Mouse (Mus musculus) MEL (cell line): ENCODE measurements at regions not wholly inside any gene's neighbourhood (a gene's known extent, or its start where the extent isn't known, plus 50 kb on each side); places are given as distances from the start of the nearest gene placed in this dataset.
"Not testable (repeated sequence)": the region's sequence is repeated elsewhere in the genome, so short reads cannot be mapped to it uniquely, and the experiment has no call there.

ENCODE experiments used
- DNase-seq: peaks from one replicate; pipeline ENCODE4 v3.0.0; 2011; ENCODE audit warnings: low read depth, low spot score
- H3K27ac ChIP-seq: 2 replicates; pipeline ENCODE4 v1.5.1; 2012; ENCODE audit warnings: low read depth, mild to moderate bottlenecking, control low read depth, low read length, moderate library complexity; ENCODE audit not compliant: control insufficient read depth
- H3K27me3 ChIP-seq, 2 experiments: fragments of 150-350 bp in 1 of 2; sonication (generic) in 1 of 2; 2 replicates each; pipeline ENCODE4 v1.6.1; 2012; ENCODE audit warnings: low read length in 2 of 2, mild to moderate bottlenecking in 2 of 2, improper control_type of control experiment in 1 of 2, moderate library complexity in 1 of 2; ENCODE audit not compliant: insufficient read depth in 2 of 2, control insufficient read depth in 1 of 2
- H3K36me3 ChIP-seq, 2 experiments: 2 replicates each; pipeline ENCODE4 v1.6.1; 2012 to 2014; ENCODE audit warnings: low read length in 2 of 2, improper control_type of control experiment in 1 of 2, inconsistent platforms in 1 of 2, mild to moderate bottlenecking in 1 of 2; ENCODE audit not compliant: insufficient read depth in 2 of 2, control insufficient read depth in 1 of 2
- H3K4me1 ChIP-seq, 2 experiments: fragments of 150-350 bp in 1 of 2; sonication (generic) in 1 of 2; 2 replicates each; pipeline ENCODE4 v1.6.1; 2012; ENCODE audit warnings: low read length in 2 of 2, improper control_type of control experiment in 1 of 2, mild to moderate bottlenecking in 1 of 2; ENCODE audit not compliant: insufficient read depth in 2 of 2, control insufficient read depth in 1 of 2
- H3K4me3 ChIP-seq, 2 experiments: fragments of 150-350 bp in 1 of 2; sonication (generic) in 1 of 2; 2 replicates each; pipeline ENCODE4 v1.5.1; 2012; ENCODE audit warnings: low read depth in 2 of 2, low read length in 2 of 2, mild to moderate bottlenecking in 2 of 2, moderate library complexity in 2 of 2, control low read depth in 1 of 2, improper control_type of control experiment in 1 of 2; ENCODE audit not compliant: control insufficient read depth in 1 of 2, insufficient read depth in 1 of 2
- H3K79me2 ChIP-seq: 2 replicates; pipeline ENCODE4 v1.6.1; 2012; ENCODE audit warnings: mild to moderate bottlenecking, low read length, moderate library complexity; ENCODE audit not compliant: control insufficient read depth, poor library complexity, insufficient read depth
- H3K9ac ChIP-seq: 2 replicates; pipeline ENCODE4 v1.6.1; 2012; ENCODE audit warnings: low read depth, mild to moderate bottlenecking, control low read depth, low read length, moderate library complexity; ENCODE audit not compliant: control insufficient read depth, poor library complexity, severe bottlenecking
- H3K9me3 ChIP-seq: fragments of 150-350 bp; sonication (generic); replicated peaks from 2 replicates; pipeline ENCODE4 v1.6.1; 2012; ENCODE audit warnings: mild to moderate bottlenecking, low read length, improper control_type of control experiment, moderate library complexity; ENCODE audit not compliant: insufficient read depth
- BHLHE40 ChIP-seq: IDR thresholded peaks from 2 replicates; pipeline ENCODE4 v1.6.1; 2012; ENCODE audit warnings: low read depth, mild to moderate bottlenecking, inconsistent platforms, low read length, improper control_type of control experiment, borderline replicate concordance
- CHD1 ChIP-seq: IDR thresholded peaks from 2 replicates; pipeline ENCODE4 v1.6.1; 2012; ENCODE audit warnings: low read depth, mild to moderate bottlenecking, inconsistent platforms, low read length, improper control_type of control experiment
- CHD2 ChIP-seq: IDR thresholded peaks from 2 replicates; pipeline ENCODE4 v1.6.1; 2011; ENCODE audit warnings: low read length, improper control_type of control experiment
- CTCF ChIP-seq, 3 experiments: IDR thresholded peaks in 2 of 3; conservative IDR thresholded peaks in 1 of 3; 2 replicates each; pipeline ENCODE4 v1.5.1; 2011 to 2012; ENCODE audit warnings: low read length in 3 of 3, low read depth in 2 of 3, mild to moderate bottlenecking in 2 of 3, improper control_type of control experiment in 1 of 3, inconsistent platforms in 1 of 3, mixed read lengths in 1 of 3, moderate library complexity in 1 of 3; ENCODE audit not compliant: control insufficient read depth in 1 of 3, insufficient read depth in 1 of 3, poor library complexity in 1 of 3, severe bottlenecking in 1 of 3
- ELF1 ChIP-seq: IDR thresholded peaks from 2 replicates; pipeline ENCODE4 v1.6.1; 2014; ENCODE audit warnings: low read depth, mild to moderate bottlenecking, inconsistent platforms, low read length, improper control_type of control experiment, moderate library complexity
- ETS1 ChIP-seq: IDR thresholded peaks from 2 replicates; pipeline ENCODE4 v1.6.1; 2012; ENCODE audit warnings: low read depth, mild to moderate bottlenecking, inconsistent platforms, low read length, improper control_type of control experiment, moderate library complexity
- GATA1 ChIP-seq: IDR thresholded peaks from 2 replicates; pipeline ENCODE4 v1.6.1; 2011; ENCODE audit warnings: low read depth, low read length, improper control_type of control experiment
- JUND ChIP-seq: IDR thresholded peaks from 2 replicates; pipeline ENCODE4 v1.6.1; 2011; ENCODE audit warnings: low read depth, mild to moderate bottlenecking, improper control_type of control experiment, low read length
- MAFK ChIP-seq: IDR thresholded peaks from 2 replicates; pipeline ENCODE4 v1.6.1; 2011; ENCODE audit warnings: low read depth, mild to moderate bottlenecking, low read length, improper control_type of control experiment, borderline replicate concordance
- MAX ChIP-seq: IDR thresholded peaks from 2 replicates; pipeline ENCODE4 v1.6.1; 2011; ENCODE audit warnings: low read length, improper control_type of control experiment
- MAZ ChIP-seq: IDR thresholded peaks from 2 replicates; pipeline ENCODE4 v1.6.1; 2012; ENCODE audit warnings: low read depth, mild to moderate bottlenecking, inconsistent platforms, low read length, improper control_type of control experiment
- MYC ChIP-seq: IDR thresholded peaks from 2 replicates; pipeline ENCODE4 v1.6.1; 2011; ENCODE audit warnings: low read depth, mild to moderate bottlenecking, low read length, improper control_type of control experiment, moderate library complexity
- NELFE ChIP-seq: IDR thresholded peaks from 2 replicates; pipeline ENCODE4 v1.6.1; 2011; ENCODE audit warnings: low read depth, low read length, improper control_type of control experiment
- POLR2AphosphoS5 ChIP-seq: IDR thresholded peaks from 2 replicates; pipeline ENCODE4 v1.6.1; 2012; ENCODE audit warnings: low read depth, borderline replicate concordance, mild to moderate bottlenecking, inconsistent platforms, low read length, moderate library complexity, mixed read lengths
- RAD21 ChIP-seq: IDR thresholded peaks from 2 replicates; pipeline ENCODE4 v1.6.1; 2011; ENCODE audit warnings: mild to moderate bottlenecking, low read depth, low read length, improper control_type of control experiment
- SIN3A ChIP-seq: IDR thresholded peaks from 2 replicates; pipeline ENCODE4 v1.6.1; 2012; ENCODE audit warnings: low read length, improper control_type of control experiment, inconsistent platforms
- TCF12 ChIP-seq: IDR thresholded peaks from 2 replicates; pipeline ENCODE4 v1.6.1; 2014; ENCODE audit warnings: low read depth, mild to moderate bottlenecking, inconsistent platforms, low read length, improper control_type of control experiment, moderate library complexity
- USF1 ChIP-seq: IDR thresholded peaks from 2 replicates; pipeline ENCODE4 v1.6.1; 2014; ENCODE audit warnings: low read depth, mild to moderate bottlenecking, inconsistent platforms, low read length, improper control_type of control experiment, moderate library complexity
- USF2 ChIP-seq, 2 experiments: IDR thresholded peaks; 2 replicates each; pipeline ENCODE4 v1.6.1; 2011 to 2012; ENCODE audit warnings: improper control_type of control experiment in 2 of 2, low read length in 2 of 2, borderline replicate concordance in 1 of 2, inconsistent platforms in 1 of 2, low read depth in 1 of 2, mild to moderate bottlenecking in 1 of 2; ENCODE audit not compliant: insufficient read depth in 1 of 2
- ZMIZ1 ChIP-seq: IDR thresholded peaks from 2 replicates; pipeline ENCODE4 v1.6.1; 2012; ENCODE audit warnings: low read depth, mild to moderate bottlenecking, inconsistent platforms, low read length, improper control_type of control experiment, moderate library complexity

GRCm38 (mm10) chr14:17539322-17539721 lies 120.7 kb upstream of the Thrb start:
- no peak for DNase-seq
- no peaks in the 10 kb centered on the region for H3K79me2 ChIP-seq
- H3K9ac ChIP-seq = no peak overlapping the region
- no peaks in the 10 kb centered on the region for H3K9me3 ChIP-seq
- TF ChIP-seq BHLHE40 = no peak
- TF ChIP-seq CHD2 = no peak
- TF ChIP-seq GATA1 = no peak
- no peak for TF ChIP-seq MAX
- TF ChIP-seq SIN3A = no peak
- TF ChIP-seq NELFE = no peak
- TF ChIP-seq TCF12 = no peak
- no peak for TF ChIP-seq MYC
- TF ChIP-seq USF1 = no peak
- no peak for TF ChIP-seq POLR2AphosphoS5
- TF ChIP-seq ETS1 = no peak
- no peak for TF ChIP-seq CHD1
- TF ChIP-seq ZMIZ1 = no peak
- TF ChIP-seq MAFK = no peak
- TF ChIP-seq CTCF (IDR thresholded peaks at IDR 0.05 in 2 of 3, conservative IDR thresholded peaks at IDR 0.05 in 1 of 3; ENCODE audit: control insufficient read depth in 1 of 3, insufficient read depth in 1 of 3, low read depth in 2 of 3, low read length in 3 of 3, poor library complexity in 1 of 3, severe bottlenecking in 1 of 3) = no peak
- TF ChIP-seq MAZ = no peak
- no peak for TF ChIP-seq USF2 (IDR thresholded peaks at IDR 0.05; ENCODE audit: borderline replicate concordance in 1 of 2, insufficient read depth in 1 of 2, low read depth in 1 of 2, low read length in 2 of 2)
- TF ChIP-seq ELF1 = no peak
- H3K4me1 ChIP-seq = no peaks in the 10 kb centered on the region
- H3K36me3 ChIP-seq = no peaks in the 10 kb centered on the region
- no peak overlapping the region for H3K27ac ChIP-seq
- no peak overlapping the region for H3K4me3 ChIP-seq
- no peaks in the 10 kb centered on the region for H3K27me3 ChIP-seq

GRCm38 (mm10) chr14:17556458-17556857 lies 103.6 kb upstream of the Thrb start:
- Histone ChIP-seq H3K79me2 (no peaks in the 10 kb centered on the region), H3K4me3 (no peak overlapping the region), H3K9ac (no peak overlapping the region), H3K36me3 (no peaks in the 10 kb centered on the region), H3K9me3 (no peaks in the 10 kb centered on the region), H3K27ac (no peak overlapping the region), H3K27me3 (no peaks in the 10 kb centered on the region), H3K4me1 (no peaks in the 10 kb centered on the region)
- TF ChIP-seq JUND = no peak
- TF ChIP-seq RAD21 = no peak
- no peak for DNase-seq

- not testable (repeated sequence) for H3K9me3 ChIP-seq, DNase-seq, H3K27ac ChIP-seq, H3K9ac ChIP-seq, H3K79me2 ChIP-seq, H3K4me3 ChIP-seq, H3K4me1 ChIP-seq, H3K36me3 ChIP-seq, H3K27me3 ChIP-seq
These were observed 100.1 kb upstream of the Thrb start for GRCm38 (mm10) chr14:17560001-17560400.
